Mouse (Mus musculus): Measurements from ENCODE around the gene Plekhs1. TPM values are rescaled to one million over a fixed set of nuclear protein-coding genes. Genes with fewer than 3 reads are reported as not detected.

The Plekhs1 gene
- polyA plus RNA-seq, 1 experiment from 2014 or later, result 0.86 TPM

GRCm38 (mm10) chr19:56450892-56451291, 10.5 kb upstream of the Plekhs1 start:
- DNase-seq (ENCODE audit: low spot score) (no peak), ATAC-seq (ENCODE audit: low read depth) (no peak)
- H3K4me2 ChIP-seq (ENCODE audit: low read depth, low read length), result no peak overlapping the region
- H3K9me3 ChIP-seq (ENCODE audit: control insufficient read depth, low read length), result no peaks in the 10 kb centered on the region
- H3K4me3 ChIP-seq (ENCODE audit: low read depth, low read length), result no peak overlapping the region
- WGBS, result 81% methylated on average over 5 of the region's 5 CpGs
- no peaks in the 10 kb centered on the region for H3K4me1 ChIP-seq (ENCODE audit: control insufficient read depth, insufficient read depth, low read length)
- H3K9ac ChIP-seq (ENCODE audit: low read depth, low read length), result no peak overlapping the region
- no peak overlapping the region for H3K27ac ChIP-seq (replicated peaks; ENCODE audit: low read depth, low read length)
- no peaks in the 10 kb centered on the region; the same call in 1 of the 2 replicates for H3K27me3 ChIP-seq (replicated peaks; ENCODE audit: control insufficient read depth, insufficient read depth, low read length)
- H3K36me3 ChIP-seq (ENCODE audit: control insufficient read depth, insufficient read depth, low read length), result no peaks in the 10 kb centered on the region

- Histone ChIP-seq H3K27me3 (replicated peaks; ENCODE audit: control insufficient read depth, insufficient read depth, low read length) (no peaks in the 10 kb centered on the region; the same call in 1 of the 2 replicates), H3K4me1 (ENCODE audit: control insufficient read depth, insufficient read depth, low read length) (no peaks in the 10 kb centered on the region), H3K9ac (ENCODE audit: low read depth, low read length) (no peak overlapping the region), H3K36me3 (ENCODE audit: control insufficient read depth, insufficient read depth, low read length) (no peaks in the 10 kb centered on the region), H3K9me3 (ENCODE audit: control insufficient read depth, low read length) (no peaks in the 10 kb centered on the region), H3K4me3 (ENCODE audit: low read depth, low read length) (no peak overlapping the region), H3K27ac (replicated peaks; ENCODE audit: low read depth, low read length) (no peak overlapping the region), H3K4me2 (ENCODE audit: low read depth, low read length) (no peak overlapping the region)
- DNase-seq (ENCODE audit: low spot score) (no peak), ATAC-seq (ENCODE audit: low read depth) (no peak)
- 79% methylated on average over 4 of the region's 4 CpGs for WGBS
Observed at GRCm38 (mm10) chr19:56451867-56452266, 9.6 kb upstream of the Plekhs1 start.

DNA sequence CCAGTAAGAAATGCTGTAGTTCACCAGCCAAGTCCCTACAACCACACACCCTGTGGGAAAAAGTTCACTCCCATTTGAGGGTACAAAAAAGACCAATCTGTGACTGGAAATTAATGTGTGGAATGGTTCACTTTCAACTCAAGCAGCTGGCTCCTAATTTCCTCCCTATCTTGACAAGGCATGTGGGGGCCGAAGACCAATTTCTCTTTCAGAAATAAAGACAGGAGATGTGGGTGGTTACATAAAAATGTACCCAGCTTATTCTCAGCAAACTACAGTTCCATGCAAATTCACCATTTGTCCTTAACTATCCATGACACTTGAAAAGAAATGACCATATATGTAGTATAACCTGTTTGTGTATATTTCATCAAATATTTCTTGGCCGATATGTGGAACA, 9.0 kb upstream of the Plekhs1 start:
- Histone ChIP-seq H3K4me1 (ENCODE audit: control insufficient read depth, insufficient read depth, low read length) (0 out of 2 replicates have a peak, but pooled peaks cover 2% of the 10 kb centered on the region), H3K27me3 (replicated peaks; ENCODE audit: control insufficient read depth, insufficient read depth, low read length) (no peaks in the 10 kb centered on the region; the same call in 1 of the 2 replicates), H3K36me3 (ENCODE audit: control insufficient read depth, insufficient read depth, low read length) (no peaks in the 10 kb centered on the region), H3K4me2 (ENCODE audit: low read depth, low read length) (no peak overlapping the region), H3K4me3 (ENCODE audit: low read depth, low read length) (no peak overlapping the region), H3K9me3 (ENCODE audit: control insufficient read depth, low read length) (no peaks in the 10 kb centered on the region), H3K27ac (replicated peaks; ENCODE audit: low read depth, low read length) (no peak overlapping the region), H3K9ac (ENCODE audit: low read depth, low read length) (no peak overlapping the region)
- ATAC-seq (ENCODE audit: low read depth) (no peak), DNase-seq (ENCODE audit: low spot score) (no peak)
- 90% methylated on average over 2 of the region's 2 CpGs for WGBS

- Histone ChIP-seq H3K27ac (replicated peaks; ENCODE audit: low read depth, low read length) (no peak overlapping the region), H3K4me1 (ENCODE audit: control insufficient read depth, insufficient read depth, low read length) (peaks cover 9% of the 10 kb centered on the region; the same call in 1 of the 2 replicates), H3K27me3 (replicated peaks; ENCODE audit: control insufficient read depth, insufficient read depth, low read length) (no peaks in the 10 kb centered on the region; the same call in 1 of the 2 replicates), H3K9me3 (ENCODE audit: control insufficient read depth, low read length) (no peaks in the 10 kb centered on the region), H3K4me2 (ENCODE audit: low read depth, low read length) (no peak overlapping the region), H3K4me3 (ENCODE audit: low read depth, low read length) (no peak overlapping the region), H3K9ac (ENCODE audit: low read depth, low read length) (no peak overlapping the region), H3K36me3 (ENCODE audit: control insufficient read depth, insufficient read depth, low read length) (no peaks in the 10 kb centered on the region)
- WGBS, result 77% methylated on average over 4 of the region's 4 CpGs
- ATAC-seq (ENCODE audit: low read depth) (no peak), DNase-seq (ENCODE audit: low spot score) (no peak)
Observed at GRCm38 (mm10) chr19:56454862-56455261, 6.6 kb upstream of the Plekhs1 start.

DNA sequence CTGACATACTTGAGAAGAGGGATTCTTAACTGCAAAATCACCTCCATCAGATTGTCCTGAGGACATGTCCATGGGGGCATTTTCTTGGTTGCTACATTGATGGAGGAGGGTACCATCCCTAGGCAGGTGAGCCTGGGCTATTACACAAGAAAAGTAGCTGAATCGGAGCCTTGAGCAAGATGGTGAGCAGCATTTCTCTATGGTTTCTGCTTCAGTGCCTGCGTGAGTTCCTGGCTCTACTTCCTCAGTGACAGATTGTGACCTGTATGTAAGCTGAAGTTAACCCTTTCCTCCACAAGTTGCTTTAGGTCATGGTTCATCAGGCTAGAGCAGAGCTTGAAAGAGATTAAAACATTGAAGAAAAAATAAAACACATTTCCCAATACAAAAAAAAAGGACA, 6.1 kb upstream of the Plekhs1 start:
- no peak overlapping the region for H3K27ac ChIP-seq (replicated peaks; ENCODE audit: low read depth, low read length)
- H3K4me1 ChIP-seq (ENCODE audit: control insufficient read depth, insufficient read depth, low read length), result peaks cover 9% of the 10 kb centered on the region; the same call in 1 of the 2 replicates
- H3K36me3 ChIP-seq (ENCODE audit: control insufficient read depth, insufficient read depth, low read length), result no peaks in the 10 kb centered on the region
- DNase-seq (ENCODE audit: low spot score) (no peak), ATAC-seq (ENCODE audit: low read depth) (no peak)
- no peak overlapping the region for H3K9ac ChIP-seq (ENCODE audit: low read depth, low read length)
- no peak overlapping the region for H3K4me3 ChIP-seq (ENCODE audit: low read depth, low read length)
- H3K4me2 ChIP-seq (ENCODE audit: low read depth, low read length), result no peak overlapping the region
- no peaks in the 10 kb centered on the region for H3K9me3 ChIP-seq (ENCODE audit: control insufficient read depth, low read length)
- no peaks in the 10 kb centered on the region; the same call in 1 of the 2 replicates for H3K27me3 ChIP-seq (replicated peaks; ENCODE audit: control insufficient read depth, insufficient read depth, low read length)
- WGBS, result 43% methylated on average over 2 of the region's 2 CpGs

GRCm38 (mm10) chr19:56457569-56457968, 3.9 kb upstream of the Plekhs1 start:
- peak; percentile 51 for DNase-seq (ENCODE audit: low spot score)
- ATAC-seq (ENCODE audit: low read depth), result peak; percentile 75; the same call in 1 of the 2 replicates
- Histone ChIP-seq H3K27me3 (replicated peaks; ENCODE audit: control insufficient read depth, insufficient read depth, low read length) (no peaks in the 10 kb centered on the region; the same call in 1 of the 2 replicates), H3K9ac (ENCODE audit: low read depth, low read length) (no peak overlapping the region), H3K4me3 (ENCODE audit: low read depth, low read length) (no peak overlapping the region), H3K9me3 (ENCODE audit: control insufficient read depth, low read length) (no peaks in the 10 kb centered on the region), H3K4me1 (ENCODE audit: control insufficient read depth, insufficient read depth, low read length) (peaks cover 9% of the 10 kb centered on the region; the same call in 1 of the 2 replicates), H3K27ac (replicated peaks; ENCODE audit: low read depth, low read length) (no peak overlapping the region), H3K36me3 (ENCODE audit: control insufficient read depth, insufficient read depth, low read length) (no peaks in the 10 kb centered on the region), H3K4me2 (ENCODE audit: low read depth, low read length) (no peak overlapping the region)
- WGBS, result 83% methylated on average over 4 of the region's 4 CpGs

DNA sequence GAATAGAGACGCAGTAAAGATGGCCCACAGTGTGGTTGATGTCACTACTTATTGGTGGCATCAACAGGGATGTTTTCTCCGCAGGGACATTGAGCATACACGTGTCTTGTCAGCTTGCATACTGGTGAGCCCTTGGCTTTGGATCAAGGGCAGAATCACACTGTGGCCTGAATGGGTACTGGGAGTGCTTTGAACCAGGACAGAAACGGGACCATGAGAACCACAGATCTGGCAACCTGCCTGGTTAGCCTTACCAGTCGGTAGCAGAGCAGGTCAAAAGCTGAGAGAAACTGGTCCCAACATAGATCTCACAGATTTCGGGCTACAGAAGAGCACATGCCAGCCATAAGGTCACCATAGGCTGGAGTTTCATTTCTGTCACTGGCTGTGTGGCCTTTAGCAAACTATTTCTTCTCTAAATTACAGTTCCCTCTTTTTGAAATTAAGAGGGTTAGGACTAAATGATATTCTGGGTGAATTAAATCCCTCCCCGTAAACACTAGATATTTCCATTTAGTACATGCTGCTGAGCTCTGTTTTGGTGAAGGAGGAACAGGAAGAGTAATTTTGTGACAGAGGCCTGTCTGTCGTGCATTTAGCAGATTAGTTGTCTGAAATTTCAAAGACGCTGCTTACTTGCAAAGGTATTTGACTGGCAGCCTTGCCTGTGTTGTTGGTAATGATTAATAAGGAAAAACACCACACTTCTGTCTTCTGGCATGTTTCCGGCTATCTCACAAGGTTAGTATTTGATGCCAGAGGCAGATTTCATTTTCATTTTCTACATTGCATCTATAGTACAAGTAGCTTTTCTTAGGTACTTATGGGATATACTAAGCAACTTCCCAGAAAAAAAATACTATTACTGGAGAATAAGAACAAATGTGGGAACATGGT, 2.0 kb upstream of the Plekhs1 start:
- H3K27ac ChIP-seq (replicated peaks; ENCODE audit: low read depth, low read length), result no peak overlapping the region
- ATAC-seq (ENCODE audit: low read depth), result no peak
- WGBS, result 80% methylated on average over 10 of the region's 10 CpGs
- H3K27me3 ChIP-seq (replicated peaks; ENCODE audit: control insufficient read depth, insufficient read depth, low read length), result no peaks in the 10 kb centered on the region; the same call in 1 of the 2 replicates
- no peak overlapping the region for H3K4me3 ChIP-seq (ENCODE audit: low read depth, low read length)
- H3K9ac ChIP-seq (ENCODE audit: low read depth, low read length), result no peak overlapping the region
- no peak for DNase-seq (ENCODE audit: low spot score)
- H3K4me1 ChIP-seq (ENCODE audit: control insufficient read depth, insufficient read depth, low read length), result peaks cover 9% of the 10 kb centered on the region; the same call in 1 of the 2 replicates
- no peaks in the 10 kb centered on the region for H3K36me3 ChIP-seq (ENCODE audit: control insufficient read depth, insufficient read depth, low read length)
- no peak overlapping the region for H3K4me2 ChIP-seq (ENCODE audit: low read depth, low read length)
- H3K9me3 ChIP-seq (ENCODE audit: control insufficient read depth, low read length), result no peaks in the 10 kb centered on the region

DNA sequence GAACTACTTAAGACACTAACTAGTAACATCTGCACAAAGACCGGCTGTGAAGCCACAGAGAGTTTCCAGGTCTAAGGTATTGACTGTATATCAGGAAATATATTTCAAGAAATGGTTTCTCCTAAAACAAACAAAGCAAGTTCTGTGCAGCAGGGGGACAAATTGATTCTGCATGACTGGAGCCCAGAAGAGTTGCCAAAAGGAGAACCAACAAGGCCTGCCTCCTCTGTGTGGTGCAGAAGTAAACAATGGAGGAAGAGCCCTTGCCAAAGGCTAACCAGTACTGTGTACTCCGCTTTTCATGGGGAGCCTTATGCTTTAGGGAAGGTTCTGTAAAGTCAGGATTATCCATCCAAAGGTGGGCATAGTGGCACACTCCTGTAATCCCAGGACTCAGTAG, 1.2 kb upstream of the Plekhs1 start:
- no peak for ATAC-seq (ENCODE audit: low read depth)
- Histone ChIP-seq H3K9me3 (ENCODE audit: control insufficient read depth, low read length) (no peaks in the 10 kb centered on the region), H3K4me1 (ENCODE audit: control insufficient read depth, insufficient read depth, low read length) (peaks cover 9% of the 10 kb centered on the region; the same call in 1 of the 2 replicates), H3K9ac (ENCODE audit: low read depth, low read length) (no peak overlapping the region), H3K36me3 (ENCODE audit: control insufficient read depth, insufficient read depth, low read length) (no peaks in the 10 kb centered on the region), H3K27ac (replicated peaks; ENCODE audit: low read depth, low read length) (no peak overlapping the region), H3K27me3 (replicated peaks; ENCODE audit: control insufficient read depth, insufficient read depth, low read length) (no peaks in the 10 kb centered on the region; the same call in 1 of the 2 replicates), H3K4me3 (ENCODE audit: low read depth, low read length) (no peak overlapping the region), H3K4me2 (ENCODE audit: low read depth, low read length) (no peak overlapping the region)
- WGBS, result 53% methylated on average over 2 of the region's 2 CpGs
- DNase-seq (ENCODE audit: low spot score), result peak; percentile 29
